Mouse (Mus musculus) intestine, postnatal 0 days (tissue): ENCODE data around the gene Gm20661. TPM values are rescaled to one million over a fixed set of nuclear protein-coding genes. Genes with fewer than 3 reads are reported as not detected.

Experiments used
- ATAC-seq: fragments of 200-750 bp; cut with Nextera tagmentation; 2 replicates; pipeline ENCODE4 v1.8.0; 2017; ENCODE audit warnings: mild to moderate bottlenecking, moderate TSS enrichment, moderate library complexity
- H3K27ac ChIP-seq: fragments of 300-500 bp; sonication (generic); 2 replicates; pipeline ENCODE4 v1.5.1; 2014; ENCODE audit warnings: mild to moderate bottlenecking, low read depth, low read length, moderate library complexity
- H3K27me3 ChIP-seq: fragments of 300-500 bp; sonication (generic); replicated peaks from 2 replicates; pipeline ENCODE4 v1.6.1; 2014; ENCODE audit warnings: low read length, mixed read lengths; ENCODE audit not compliant: control insufficient read depth, insufficient read depth
- H3K36me3 ChIP-seq: fragments of 300-500 bp; sonication (generic); 2 replicates; pipeline ENCODE4 v1.6.1; 2014; ENCODE audit warnings: mild to moderate bottlenecking, moderate library complexity; ENCODE audit not compliant: control insufficient read depth, insufficient read depth
- H3K4me1 ChIP-seq: fragments of 300-500 bp; sonication (generic); replicated peaks from 2 replicates; pipeline ENCODE4 v1.6.1; 2014; ENCODE audit warnings: antibody characterized with exemption, low read length, mixed read lengths; ENCODE audit not compliant: control insufficient read depth, insufficient read depth
- H3K4me2 ChIP-seq: fragments of 300-500 bp; sonication (generic); replicated peaks from 2 replicates; pipeline ENCODE4 v1.6.1; 2014; ENCODE audit warnings: low read depth, mild to moderate bottlenecking, moderate library complexity
- H3K4me3 ChIP-seq: fragments of 300-500 bp; sonication (generic); 2 replicates; pipeline ENCODE4 v1.5.1; 2014; ENCODE audit warnings: low read depth, low read length
- H3K9ac ChIP-seq: fragments of 300-500 bp; sonication (generic); 2 replicates; pipeline ENCODE4 v1.6.1; 2014; ENCODE audit warnings: mild to moderate bottlenecking, low read depth, low read length
- H3K9me3 ChIP-seq: fragments of 300-500 bp; sonication (generic); 2 replicates; pipeline ENCODE4 v1.6.1; 2016; ENCODE audit warnings: mixed run types; ENCODE audit not compliant: control insufficient read depth
- CTCF ChIP-seq: sonication (generic); IDR thresholded peaks from 2 replicates; pipeline ENCODE4 v1.5.1; 2016; ENCODE audit warnings: low read depth, mild to moderate bottlenecking, control low read depth, antibody characterized with exemption, moderate library complexity
- WGBS: fragments of 180-500 bp; shearing (Covaris S2); extraction: QIAGEN DNeasy Blood & Tissue Kit; methylation state at CpG from one replicate; pipeline ENCODE4 v1.1.7; 2014; 5-methylcytosine and 5-hydroxymethylcytosine counted together
- polyA plus RNA-seq: library from polyadenylated mRNA; unstranded; fragments of >200 nt; fragmentation: Nextera tagmentation; extraction: Ambion mirVana; gene quantifications from 2 replicates; pipeline ENCODE4 v1.2.1, GENCODE M21; 2015

The Gm20661 gene
- polyA plus RNA-seq, 1 experiment from 2014 or later = 0.39 TPM

DNA sequence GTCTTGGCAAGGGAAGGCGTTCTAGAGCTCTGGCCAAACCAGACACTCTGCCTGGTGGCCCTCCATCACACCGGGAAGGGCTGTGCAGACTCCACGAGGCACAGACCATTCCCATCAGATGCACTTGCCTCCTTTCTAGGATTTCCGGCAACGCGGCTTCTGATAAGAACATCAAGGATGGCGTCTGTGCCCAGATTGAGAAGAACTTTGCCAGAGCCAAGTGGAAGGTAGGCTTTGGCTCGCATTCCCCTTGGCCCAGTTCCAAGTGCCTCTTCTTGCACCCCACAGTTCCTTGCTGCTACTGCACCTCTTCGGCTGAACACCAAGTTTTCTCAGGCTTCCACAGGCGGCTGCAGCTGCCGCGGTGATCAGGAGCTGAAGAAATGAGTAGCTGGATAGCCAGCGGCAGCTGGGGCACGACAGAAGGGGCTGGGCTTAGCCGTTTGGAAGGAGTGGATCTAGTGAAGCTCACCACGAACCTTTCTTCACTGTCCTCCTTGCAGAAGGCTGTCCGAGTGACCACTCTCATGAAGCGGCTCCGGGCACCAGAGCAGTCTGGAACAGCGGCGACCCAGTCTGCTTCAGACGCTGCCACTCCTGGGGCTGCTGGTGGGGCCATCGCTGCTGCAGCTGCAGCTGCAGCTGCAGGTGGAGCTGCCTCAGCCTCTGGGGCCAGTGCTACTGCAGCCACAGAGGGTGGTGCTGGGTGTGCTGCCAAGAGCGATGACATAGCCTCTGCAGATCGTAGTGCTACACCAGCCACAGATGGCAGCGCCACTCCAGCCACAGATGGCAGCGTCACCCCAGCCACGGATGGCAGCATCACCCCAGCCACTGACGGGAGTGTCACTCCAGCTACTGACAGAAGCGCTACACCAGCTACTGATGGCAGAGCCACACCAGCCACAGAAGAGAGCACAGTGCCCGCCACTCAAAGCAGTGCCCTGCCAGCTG is 35.3 kb upstream of the Gm20661 start:
- no peak for ATAC-seq
- Histone ChIP-seq H3K27me3 (no peaks in the 10 kb centered on the region), H3K9me3 (no peaks in the 10 kb centered on the region), H3K9ac (no peak overlapping the region), H3K27ac (no peak overlapping the region), H3K36me3 (no peaks in the 10 kb centered on the region), H3K4me3 (no peak overlapping the region), H3K4me2 (no peak overlapping the region), H3K4me1 (0 out of 2 replicates have a peak, but pooled peaks cover 2% of the 10 kb centered on the region)
- 85% methylated on average over 31 of the region's 31 CpGs for WGBS
- TF ChIP-seq CTCF = no peak

DNA sequence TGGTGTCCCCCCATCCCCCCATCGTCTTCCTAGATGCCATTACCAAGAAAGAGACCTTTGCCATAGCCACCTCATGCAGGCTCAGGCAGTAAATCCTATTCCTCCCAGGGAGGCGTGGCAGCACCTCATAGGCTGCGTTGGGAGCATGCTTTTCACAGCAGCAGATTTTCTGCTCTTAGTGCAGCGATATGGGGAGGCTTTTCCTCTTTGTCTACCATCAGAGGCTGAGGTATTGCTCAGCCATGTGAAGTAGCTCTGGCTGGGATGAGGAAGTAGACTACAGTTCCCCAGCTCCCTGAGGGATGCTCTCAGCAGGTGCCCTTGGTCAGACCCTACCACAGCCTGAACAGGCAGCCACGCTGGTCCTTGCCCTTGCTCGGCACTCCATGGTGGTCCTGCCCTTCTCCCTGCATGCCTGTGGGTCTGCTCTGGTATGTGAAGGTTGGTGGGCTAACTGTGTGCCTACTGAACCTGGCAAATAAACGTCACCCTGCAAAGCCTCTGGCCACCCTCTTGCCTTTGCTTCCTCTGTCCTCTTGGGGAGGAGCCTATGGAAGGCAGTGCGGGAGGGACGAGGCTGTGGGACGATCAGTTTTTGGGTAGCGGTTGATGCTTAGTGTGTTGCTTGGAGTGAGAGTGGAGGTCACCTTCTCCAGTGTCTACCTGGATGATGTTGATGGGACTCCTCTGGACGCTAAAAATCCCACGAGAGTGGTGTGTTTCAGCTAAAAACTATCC is 33.5 kb upstream of the Gm20661 start:
- Histone ChIP-seq H3K27me3 (no peaks in the 10 kb centered on the region), H3K4me1 (0 out of 2 replicates have a peak, but pooled peaks cover 2% of the 10 kb centered on the region), H3K36me3 (no peaks in the 10 kb centered on the region), H3K4me2 (no peak overlapping the region), H3K4me3 (no peak overlapping the region), H3K9me3 (no peaks in the 10 kb centered on the region), H3K27ac (no peak overlapping the region), H3K9ac (no peak overlapping the region)
- TF ChIP-seq CTCF = no peak
- ATAC-seq = no peak
- WGBS = 78% methylated on average over 13 of the region's 13 CpGs

DNA sequence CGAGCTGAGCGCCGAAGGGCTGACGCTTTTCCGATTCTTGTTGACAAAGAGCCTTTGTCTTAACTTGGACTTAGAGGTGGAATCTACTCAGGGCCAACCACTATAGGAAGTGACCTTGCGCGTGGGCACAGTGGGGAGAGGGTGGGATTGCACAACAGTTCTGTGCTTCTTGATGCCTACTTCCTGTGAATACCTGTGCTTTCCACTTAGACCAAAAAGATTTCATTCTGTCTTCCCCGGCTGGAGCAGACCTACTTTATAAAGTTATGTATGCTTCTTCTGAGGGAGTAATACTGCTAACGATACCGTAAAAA is 33.0 kb upstream of the Gm20661 start, which contains the start of gene Traip:
Gene Traip (plus strand): TSS at position 215 of the 314 bp plus-strand sequence.
- H3K4me3 ChIP-seq = peak within 1 kb of the TSS; percentile 65
- WGBS = 91% methylated on average over 10 of the region's 10 CpGs
- H3K27ac ChIP-seq = no peak within 1 kb of the TSS
- no peaks in the 10 kb centered on the region for H3K27me3 ChIP-seq
- H3K4me1 ChIP-seq = 0 out of 2 replicates have a peak, but pooled peaks cover 2% of the 10 kb centered on the region
- H3K36me3 ChIP-seq = no peaks in the 10 kb centered on the region
- TF ChIP-seq CTCF = no peak
- H3K9me3 ChIP-seq = no peaks in the 10 kb centered on the region
- peak within 1 kb of the TSS; percentile 56 for H3K9ac ChIP-seq
- peak within 1 kb of the TSS; percentile 72 for H3K4me2 ChIP-seq
- no peak for ATAC-seq

DNA sequence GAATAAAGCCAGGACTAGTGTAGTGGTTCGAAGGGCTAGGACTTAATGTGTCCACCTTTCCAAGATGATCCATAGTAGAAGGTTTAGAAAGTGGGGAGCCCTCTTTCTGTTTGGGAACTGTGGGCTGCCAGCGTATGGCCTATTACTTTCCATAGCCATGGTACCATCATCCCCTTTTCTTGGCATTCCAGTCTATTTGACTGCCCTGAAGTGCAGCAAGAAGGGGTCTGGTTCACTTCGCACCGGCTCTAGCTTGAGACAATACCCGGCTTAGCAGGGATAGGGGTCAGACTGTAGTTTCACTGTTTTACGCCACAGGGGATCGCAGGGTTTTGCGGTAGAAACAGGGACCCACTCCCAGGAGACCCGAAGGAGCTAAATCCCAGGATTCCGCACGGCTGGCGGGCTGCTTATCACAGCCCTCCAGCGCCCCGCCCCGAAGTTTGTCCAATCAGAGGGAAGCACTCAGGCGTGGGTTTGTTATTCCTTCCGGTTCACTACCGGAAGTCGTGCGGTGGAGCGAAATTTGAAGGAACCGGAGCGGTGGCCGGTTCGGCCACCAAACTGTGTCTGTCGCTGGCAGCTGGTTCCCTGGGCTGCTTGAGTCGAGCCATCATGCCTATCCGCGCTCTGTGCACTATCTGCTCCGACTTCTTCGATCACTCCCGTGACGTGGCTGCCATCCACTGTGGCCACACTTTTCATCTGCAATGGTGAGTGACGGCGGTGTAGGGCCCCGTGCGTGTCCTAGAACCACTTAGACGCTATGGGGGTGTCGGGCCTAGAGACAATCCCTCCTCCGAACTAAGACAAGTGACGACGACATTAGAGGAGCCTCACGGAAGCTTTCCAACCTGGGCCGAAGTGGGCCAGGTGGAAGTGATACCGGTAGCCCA is 32.1 kb upstream of the Gm20661 start:
- Histone ChIP-seq H3K9me3 (no peaks in the 10 kb centered on the region), H3K27ac (no peak overlapping the region), H3K9ac (peak overlapping the region; percentile 56), H3K4me1 (0 out of 2 replicates have a peak, but pooled peaks cover 2% of the 10 kb centered on the region), H3K4me3 (peak overlapping the region; percentile 65), H3K36me3 (no peaks in the 10 kb centered on the region), H3K27me3 (no peaks in the 10 kb centered on the region), H3K4me2 (peak overlapping the region; percentile 72)
- no peak for TF ChIP-seq CTCF
- WGBS = 15% methylated on average over 45 of the region's 45 CpGs
- ATAC-seq = peak; percentile 90

DNA sequence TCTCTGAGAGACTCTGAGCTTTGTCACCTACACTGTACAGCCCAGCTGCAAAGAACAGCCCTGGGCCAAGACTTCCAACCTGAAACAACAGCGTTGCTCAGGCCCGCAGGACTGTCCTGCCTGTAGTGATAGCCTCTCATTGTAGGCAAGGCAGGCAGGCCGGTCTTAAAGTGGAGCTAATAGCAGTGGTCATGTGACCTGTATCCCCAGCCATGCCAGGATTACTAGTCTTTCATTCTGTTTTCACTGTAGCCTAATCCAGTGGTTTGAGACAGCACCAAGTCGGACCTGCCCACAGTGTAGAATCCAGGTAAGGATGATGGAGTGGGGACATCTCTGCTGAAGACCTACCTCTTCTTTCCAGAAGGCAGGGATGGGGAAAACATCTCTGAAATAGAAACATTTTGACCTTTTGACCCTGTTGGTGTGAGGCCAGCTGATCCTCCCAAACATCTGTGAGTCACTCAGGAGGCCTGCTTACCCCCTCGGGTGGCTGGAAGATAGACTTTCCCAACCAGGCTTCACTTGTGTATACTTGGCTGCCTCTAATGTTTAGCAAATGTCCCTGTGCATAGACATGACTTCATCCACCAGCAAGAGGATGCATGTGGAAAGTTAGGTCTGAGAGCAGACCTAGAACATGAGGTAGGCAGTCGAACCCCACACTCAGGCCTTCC is 27.1 kb upstream of the Gm20661 start:
- Histone ChIP-seq H3K4me2 (no peak overlapping the region), H3K27me3 (no peaks in the 10 kb centered on the region), H3K4me3 (no peak overlapping the region), H3K27ac (no peak overlapping the region), H3K4me1 (no peaks in the 10 kb centered on the region), H3K9ac (no peak overlapping the region), H3K9me3 (no peaks in the 10 kb centered on the region), H3K36me3 (0 out of 2 replicates have a peak, but pooled peaks cover 8% of the 10 kb centered on the region)
- ATAC-seq = no peak
- TF ChIP-seq CTCF = no peak
- WGBS = 70% methylated on average over 6 of the region's 6 CpGs
